Mouse (Mus musculus) lung, adult 2 months (tissue): ENCODE measurements around the gene Krt73.

ENCODE experiments used
- CTCF ChIP-seq: fragments of 200-500 bp; IDR thresholded peaks from 2 replicates; pipeline ENCODE4 v1.5.1; 2011; ENCODE audit warnings: mild to moderate bottlenecking, low read length, control low read depth; ENCODE audit not compliant: insufficient read depth
- POLR2A ChIP-seq: fragments of 200-500 bp; IDR thresholded peaks from 2 replicates; pipeline ENCODE4 v1.6.1; 2011; ENCODE audit warnings: low read depth, mild to moderate bottlenecking, control low read depth, low read length, borderline replicate concordance; ENCODE audit errors: extremely low read depth

GRCm38 (mm10) chr15:101802296-101802835, at the start of gene Krt73:
- TF ChIP-seq CTCF (no peak), POLR2A (no peak)
